Comparison of ENCODE assay signal across 9 mouse cellular contexts in genomic region chr2:160717269-160717668, GRCm38 (mm10). TPM values are rescaled to one million over a fixed set of nuclear protein-coding genes. Genes with fewer than 3 reads are reported as not detected.
DNase-seq lines count a peak whose midpoint lies in the region; ATAC-seq and TF ChIP-seq lines count a peak whose summit lies in the region.
"Had no signal": no experiment of that assay in that cellular context is flagged by ENCODE, and none has a peak within 500 bp of the region (broad histone marks: within the 10 kb centered on the region; RNA-seq: fewer than 3 reads in every experiment).

No protein-coding gene starts in this region.

- no peak for TF ChIP-seq EP300 in heart, postnatal 0 days (IDR thresholded peaks at IDR 0.05; ENCODE audit: low read depth)

- DNase-seq in heart, postnatal 0 days (ENCODE audit: low spot score) = peak; percentile 43
- no peak for DNase-seq in heart, postnatal 25 days (ENCODE audit: low spot score)
- peak; percentile 27 to 76 for DNase-seq in spleen, postnatal 4 days (ENCODE audit: low spot score in 2 of 2)
- no peak for DNase-seq in spleen, adult 12 weeks (ENCODE audit: low spot score)
- DNase-seq in cerebellum, postnatal 25 days = peak; percentile 30 to 71
- no peak for DNase-seq in right cerebral cortex, postnatal 36 days (ENCODE audit: low spot score in 2 of 2)

- peak; percentile 63 for TF ChIP-seq CTCF in heart, postnatal 0 days (IDR thresholded peaks at IDR 0.05; ENCODE audit: low read depth)

- H3K27me3 ChIP-seq in heart, postnatal 0 days (ENCODE audit: control insufficient read depth, insufficient read depth, low read length) = no peaks in the 10 kb centered on the region
- H3K27me3 ChIP-seq in hindbrain, embryonic 16.5 days (replicated peaks; ENCODE audit: control insufficient read depth, insufficient read depth, low read length) = no peaks in the 10 kb centered on the region
- H3K27me3 ChIP-seq: embryonic facial prominence, embryonic 12.5 days had no signal

- no peaks in the 10 kb centered on the region for H3K4me1 ChIP-seq in heart, postnatal 0 days (ENCODE audit: control insufficient read depth, insufficient read depth)
- no peaks in the 10 kb centered on the region; the same call in 1 of the 2 replicates for H3K4me1 ChIP-seq in hindbrain, embryonic 16.5 days (ENCODE audit: control insufficient read depth, insufficient read depth, low read depth, low read length)
- H3K4me1 ChIP-seq: embryonic facial prominence, embryonic 12.5 days had no signal

- H3K9ac ChIP-seq in heart, postnatal 0 days (replicated peaks; ENCODE audit: low read depth, low read length) = no peak overlapping the region
- H3K9ac ChIP-seq in hindbrain, embryonic 16.5 days (ENCODE audit: low read depth, low read length) = no peak overlapping the region
- H3K9ac ChIP-seq: embryonic facial prominence, embryonic 12.5 days had no signal

- H3K36me3 ChIP-seq in heart, postnatal 0 days (replicated peaks; ENCODE audit: control insufficient read depth, insufficient read depth, low read length) = peaks cover 91% of the 10 kb centered on the region
- H3K36me3 ChIP-seq in hindbrain, embryonic 16.5 days (ENCODE audit: control insufficient read depth, insufficient read depth, low read length) = peaks cover 49% of the 10 kb centered on the region

- H3K4me3 ChIP-seq in heart, postnatal 0 days (ENCODE audit: low read depth, low read length) = no peak overlapping the region
- no peak overlapping the region for H3K4me3 ChIP-seq in hindbrain, embryonic 16.5 days (ENCODE audit: low read length)
- H3K4me3 ChIP-seq: embryonic facial prominence, embryonic 12.5 days had no signal

- H3K27ac ChIP-seq in heart, postnatal 0 days (ENCODE audit: low read depth) = no peak overlapping the region
- no peak overlapping the region for H3K27ac ChIP-seq in hindbrain, embryonic 16.5 days (ENCODE audit: low read depth, low read length)
- H3K27ac ChIP-seq: embryonic facial prominence, embryonic 12.5 days had no signal

- ATAC-seq in heart, postnatal 0 days (ENCODE audit: insufficient read depth, low read depth) = no peak
- peak; percentile 64 for ATAC-seq in megakaryocyte, adult 5-6 weeks (ENCODE audit: poor library complexity, severe bottlenecking)
- no peak for ATAC-seq in hindbrain, embryonic 16.5 days

- H3K9me3 ChIP-seq in heart, postnatal 0 days (replicated peaks; ENCODE audit: control insufficient read depth, low read length) = no peaks in the 10 kb centered on the region
- H3K9me3 ChIP-seq in hindbrain, embryonic 16.5 days (ENCODE audit: control insufficient read depth, low read length) = no peaks in the 10 kb centered on the region
- H3K9me3 ChIP-seq: embryonic facial prominence, embryonic 12.5 days had no signal

- intact Hi-C loops in heart, postnatal 25 days (cut with DNase I) = no loop called here

- H3K4me2 ChIP-seq in heart, postnatal 0 days (ENCODE audit: low read depth, low read length) = no peak overlapping the region
- no peak overlapping the region for H3K4me2 ChIP-seq in hindbrain, embryonic 16.5 days (ENCODE audit: low read length)
- H3K4me2 ChIP-seq: embryonic facial prominence, embryonic 12.5 days had no signal

- WGBS in heart, postnatal 0 days = 70% methylated on average over 5 of the region's 5 CpGs
- WGBS in hindbrain, embryonic 16.5 days = 78% methylated on average over 5 of the region's 5 CpGs

RNA-seq across cellular contexts. Expression of gene Plcg1, which starts 13.8 kb away (rescaled TPM):
- 43.9 and 53.4 TPM in 2 replicates for total RNA-seq in heart, postnatal 0 days (2014; rRNA removed; ENCODE audit: low replicate concordance)
- polyA plus RNA-seq in heart, postnatal 0 days (2015; fragmentation: Nextera tagmentation; extraction: Ambion mirVana) = 18.3 and 21.6 TPM in 2 replicates
- 10 to 100 TPM; 59.7 to 63.1 TPM for total RNA-seq in heart, postnatal 25 days (2021)
- 3.3 and 6.0 TPM in 2 replicates for total RNA-seq in megakaryocyte, adult 5-6 weeks (2015)
- 6.9 and 9.0 TPM in 2 replicates for total RNA-seq in megakaryocyte, adult 5-6 weeks (2017)
- 41.5 and 54.8 TPM in 2 replicates for polyA plus RNA-seq in hindbrain, embryonic 16.5 days (2015; fragmentation: Nextera tagmentation; extraction: Ambion mirVana)

Comparison
In these comparisons a context has a peak if more than half of its experiments do, and no peak if none do; other contexts are left out.
1. DNase-seq: peak in heart, postnatal 0 days (single experiment), spleen, postnatal 4 days (2 of 2) and cerebellum, postnatal 25 days (2 of 2); none in heart, postnatal 25 days (single experiment), spleen, adult 12 weeks (single experiment) and right cerebral cortex, postnatal 36 days (0 of 2).